ENCODE assay signal across 17 mouse cellular contexts in genomic region chr5:132200595-132200994, GRCm38 (mm10).
DNase-seq lines count a peak whose midpoint lies in the region; ATAC-seq and TF ChIP-seq lines count a peak whose summit lies in the region.
"Had no signal": no experiment of that assay in that cellular context is flagged by ENCODE, and none has a peak within 500 bp of the region (broad histone marks: within the 10 kb centered on the region; RNA-seq: fewer than 3 reads in every experiment).

No protein-coding gene starts in this region.

- no peaks in the 10 kb centered on the region for H3K27me3 ChIP-seq in heart, embryonic 10.5 days (ENCODE audit: insufficient read depth, poor library complexity, severe bottlenecking)
- H3K27me3 ChIP-seq in lung, embryonic 14.5 days (ENCODE audit: insufficient read depth, low read length), result no peaks in the 10 kb centered on the region
- H3K27me3 ChIP-seq: heart, embryonic 15.5 days; hindbrain, embryonic 13.5 days had no signal

- H3K4me2 ChIP-seq in lung, embryonic 14.5 days, result no peak overlapping the region
- H3K4me2 ChIP-seq: heart, embryonic 15.5 days; hindbrain, embryonic 13.5 days; liver, embryonic 11.5 days had no signal

- WGBS in heart, embryonic 10.5 days, result 61% methylated on average over 4 of the region's 4 CpGs
- 23% methylated on average over 4 of the region's 4 CpGs for WGBS in lung, embryonic 14.5 days

- no peak overlapping the region for H3K9ac ChIP-seq in lung, embryonic 14.5 days
- H3K9ac ChIP-seq: heart, embryonic 15.5 days; hindbrain, embryonic 13.5 days; liver, postnatal 0 days had no signal

- DNase-seq in heart, adult 11 months, result peak; percentile 74
- no peak for DNase-seq in heart, embryonic 10.5 days (ENCODE audit: low spot score)
- DNase-seq in lung, embryonic 14.5 days, result peak; percentile 65
- no peak for DNase-seq in lung, postnatal 14 days
- peak; percentile 18 for DNase-seq in right cerebral cortex, adult 18-20 months
- no peak for DNase-seq in right cerebral cortex, adult 2 months (ENCODE audit: low spot score in 2 of 2)
- peak; percentile 36 for DNase-seq in telencephalon, adult 2 months (ENCODE audit: low read depth, low spot score)
- no peak for DNase-seq in gastrocnemius, adult 8-10 months (ENCODE audit: low spot score in 2 of 2)
- DNase-seq: cerebellum, adult 8-10 months; heart, postnatal 36 days; liver, postnatal 0 days; midbrain, embryonic 14.5 days; thymus, postnatal 25 days had no signal

- no peak for TF ChIP-seq CTCF in lung, embryonic 14.5 days (IDR thresholded peaks at IDR 0.05; ENCODE audit: low read depth)

- peak; percentile 55; the same call in 1 of the 2 replicates for ATAC-seq in lung, embryonic 14.5 days (ENCODE audit: insufficient read depth)
- ATAC-seq: forebrain, embryonic 14.5 days; liver, postnatal 0 days had no signal

- no peaks in the 10 kb centered on the region for H3K36me3 ChIP-seq in heart, embryonic 10.5 days
- no peaks in the 10 kb centered on the region for H3K36me3 ChIP-seq in lung, embryonic 14.5 days (ENCODE audit: insufficient read depth)
- H3K36me3 ChIP-seq: heart, embryonic 15.5 days; hindbrain, embryonic 13.5 days had no signal

- H3K9me3 ChIP-seq in heart, embryonic 10.5 days, result no peaks in the 10 kb centered on the region
- no peaks in the 10 kb centered on the region for H3K9me3 ChIP-seq in lung, embryonic 14.5 days (ENCODE audit: low read depth, low read length)
- H3K9me3 ChIP-seq: heart, embryonic 15.5 days; hindbrain, embryonic 13.5 days had no signal

- no peak overlapping the region for H3K27ac ChIP-seq in heart, embryonic 10.5 days
- 0 out of 2 replicates have a peak overlapping the region, but pooled peaks have one; percentile 38 for H3K27ac ChIP-seq in lung, embryonic 14.5 days (ENCODE audit: low read depth)
- H3K27ac ChIP-seq: heart, embryonic 15.5 days had no signal

- H3K4me3 ChIP-seq in heart, embryonic 10.5 days, result no peak overlapping the region
- H3K4me3 ChIP-seq in lung, embryonic 14.5 days (ENCODE audit: low read depth, low read length), result no peak overlapping the region
- H3K4me3 ChIP-seq: heart, embryonic 15.5 days; hindbrain, embryonic 13.5 days had no signal

- H3K4me1 ChIP-seq in heart, embryonic 10.5 days, result peaks cover 24% of the 10 kb centered on the region
- peaks cover 17% of the 10 kb centered on the region for H3K4me1 ChIP-seq in lung, embryonic 14.5 days (ENCODE audit: insufficient read depth)

Comparison
In these comparisons a context has a peak if more than half of its experiments do, and no peak if none do; other contexts are left out.
1. DNase-seq: peak in heart, adult 11 months (single experiment), lung, embryonic 14.5 days (single experiment), right cerebral cortex, adult 18-20 months (single experiment) and telencephalon, adult 2 months (single experiment); none in heart, embryonic 10.5 days (single experiment), lung, postnatal 14 days (single experiment), right cerebral cortex, adult 2 months (0 of 2) and gastrocnemius, adult 8-10 months (0 of 2).